Mouse (Mus musculus) left cerebral cortex, postnatal 10 days (tissue): ENCODE measurements around the gene Sapcd1. TPM values are rescaled to one million over a fixed set of nuclear protein-coding genes. Genes with fewer than 3 reads are reported as not detected.
"Not testable (repeated sequence)": the region's sequence is repeated elsewhere in the genome, so short reads cannot be mapped to it uniquely, and the experiment has no call there.

Experiments used
- DNase-seq, 2 experiments: peaks; one replicate each; pipeline ENCODE4 v3.0.0; 2021 to 2022; ENCODE audit warnings: low spot score in 2 of 2, mixed read lengths in 1 of 2; ENCODE audit errors: extremely low spot score in 1 of 2
- intact Hi-C: fragments of 180-260 bp; cut with DNase I; formaldehyde crosslinking; loops from one replicate; pipeline ENCODE4 v1.15.1; 2025
- total RNA-seq, 2 experiments: library from RNA; stranded (reverse); gene quantifications; 2 replicates each; pipeline ENCODE4 v1.2.3; 2021

The Sapcd1 gene
- total RNA-seq, 2 experiments from 2014 or later = 0.83 to 1.0 TPM

GRCm38 (mm10) chr17:34999871-35000716 is 27.7 kb downstream of the Sapcd1 start:
- intact Hi-C loops = not testable (repeated sequence)

GRCm38 (mm10) chr17:34998526-34999430 is 29.0 kb downstream of the Sapcd1 start:
- intact Hi-C loops = no loop called here
- peak in 1 of 2 experiments; percentile 14 for DNase-seq

More at GRCm38 (mm10) chr17:34999871-35000716, 27.7 kb downstream of the Sapcd1 start:
- DNase-seq = peak in 1 of 2 experiments; percentile 18

GRCm38 (mm10) chr17:34997142-34997483 is 30.7 kb downstream of the Sapcd1 start:
- intact Hi-C loops = no loop called here
- DNase-seq = no peak

- DNase-seq = no peak
- intact Hi-C loops = no loop called here
Observed at GRCm38 (mm10) chr17:34996411-34997141, 31.2 kb downstream of the Sapcd1 start.

GRCm38 (mm10) chr17:34995927-34996326 is 31.9 kb downstream of the Sapcd1 start:
- intact Hi-C loops = not testable (repeated sequence)

GRCm38 (mm10) chr17:34995192-34995591 is 32.6 kb downstream of the Sapcd1 start:
- DNase-seq, intact Hi-C loops: not testable (repeated sequence)

More at GRCm38 (mm10) chr17:34995927-34996326, 31.9 kb downstream of the Sapcd1 start:
- not testable (repeated sequence) for DNase-seq

GRCm38 (mm10) chr17:34994751-34995150 is 33.1 kb downstream of the Sapcd1 start:
- DNase-seq = no peak
- intact Hi-C loops = no loop called here

- DNase-seq = no peak
Observed at GRCm38 (mm10) chr17:34984218-34984617, 43.6 kb downstream of the Sapcd1 start.

GRCm38 (mm10) chr17:34982328-34982727 is 45.5 kb downstream of the Sapcd1 start:
- intact Hi-C loops = no loop called here
- no peak for DNase-seq

More at GRCm38 (mm10) chr17:34984218-34984617, 43.6 kb downstream of the Sapcd1 start:
- intact Hi-C loops = no loop called here

GRCm38 (mm10) chr17:34981690-34982180 is 46.1 kb downstream of the Sapcd1 start, which contains the start of gene Lsm2:
Lsm2 (plus strand) TSS chr17:34981862.
- intact Hi-C loops = no loop called here
- DNase-seq = peak; percentile 88 to 94

GRCm38 (mm10) chr17:34980655-34981054 is 47.2 kb downstream of the Sapcd1 start:
- DNase-seq = peak in 1 of 2 experiments; percentile 44
- intact Hi-C loops = no loop called here

GRCm38 (mm10) chr17:34979631-34980030 is 48.2 kb downstream of the Sapcd1 start:
- intact Hi-C loops = no loop called here

GRCm38 (mm10) chr17:34978239-34978638 is 49.6 kb downstream of the Sapcd1 start:
- intact Hi-C loops = no loop called here
- no peak for DNase-seq

More at GRCm38 (mm10) chr17:34979631-34980030, 48.2 kb downstream of the Sapcd1 start:
- DNase-seq = no peak

- intact Hi-C loops = no loop called here
- no peak for DNase-seq
Observed at GRCm38 (mm10) chr17:34977000-34977399, 50.8 kb downstream of the Sapcd1 start.

Other genes starting within 250 kb of the Sapcd1 start
- not detected for gene Cyp21a1, start 223.5 kb downstream of the Sapcd1 start, total RNA-seq
- 10 to 100 TPM; 57.4 to 69.4 TPM for gene Stk19, start 191.1 kb downstream of the Sapcd1 start, total RNA-seq
- 10 to 100 TPM; 31.2 to 33.1 TPM for gene Dxo, start 191.0 kb downstream of the Sapcd1 start, total RNA-seq
- gene Skiv2l, start 177.8 kb downstream of the Sapcd1 start, total RNA-seq = 10 to 100 TPM; 66.7 to 78.0 TPM
- gene Nelfe, start 177.6 kb downstream of the Sapcd1 start, total RNA-seq = 10 to 100 TPM; 28.1 to 28.4 TPM
- gene Cfb, start 165.5 kb downstream of the Sapcd1 start, total RNA-seq = under 1 TPM; 0.51 to 0.62 TPM
- 1 to 10 TPM; 6.3 to 6.8 TPM for gene Zbtb12, start 148.5 kb downstream of the Sapcd1 start, total RNA-seq
- not detected for gene Gm20547, start 146.0 kb downstream of the Sapcd1 start, total RNA-seq
- gene C2, start 129.8 kb downstream of the Sapcd1 start, total RNA-seq = 1 to 10 TPM; 2.1 to 2.9 TPM
- gene Ehmt2, start 129.5 kb downstream of the Sapcd1 start, total RNA-seq = 100 to 1,000 TPM; 174 to 181 TPM
- gene Slc44a4, start 113.5 kb downstream of the Sapcd1 start, total RNA-seq = under 1 TPM; 0.14 to 0.30 TPM
- 10 to 100 TPM; 23.8 to 27.3 TPM for gene Neu1, start 96.8 kb downstream of the Sapcd1 start, total RNA-seq
- 1 to 10 TPM; 1.2 to 2.0 TPM for gene Hspa1b, start 68.8 kb downstream of the Sapcd1 start, total RNA-seq
- gene Gm20481, start 58.1 kb downstream of the Sapcd1 start, total RNA-seq = not detected
- 1 to 10 TPM; 3.0 to 5.4 TPM for gene Hspa1a, start 55.9 kb downstream of the Sapcd1 start, total RNA-seq
- under 1 TPM in 1 of 2 experiments, not detected in 1; 0.20 TPM for gene Hspa1l, start 55.3 kb downstream of the Sapcd1 start, total RNA-seq
- 10 to 100 TPM; 25.4 to 27.2 TPM for gene Lsm2, start 46.2 kb downstream of the Sapcd1 start, total RNA-seq
- gene Vars, start 27.0 kb downstream of the Sapcd1 start, total RNA-seq = 10 to 100 TPM; 55.1 to 56.7 TPM
- under 1 TPM; 0.18 to 0.19 TPM for gene Vwa7, start 11.4 kb downstream of the Sapcd1 start, total RNA-seq
- gene Msh5, start 18.7 kb upstream of the Sapcd1 start, total RNA-seq = under 1 TPM; 0.81 to 0.97 TPM
- gene Clic1, start 21.9 kb upstream of the Sapcd1 start, total RNA-seq = 10 to 100 TPM; 14.3 to 15.8 TPM
- gene Ddah2, start 31.0 kb upstream of the Sapcd1 start, total RNA-seq = 10 to 100 TPM; 26.3 to 31.1 TPM
- gene Ly6g6c, start 37.4 kb upstream of the Sapcd1 start, total RNA-seq = not detected
- gene Mpig6b, start 38.2 kb upstream of the Sapcd1 start, total RNA-seq = not detected
- gene Ly6g6e, start 48.9 kb upstream of the Sapcd1 start, total RNA-seq = 1 to 10 TPM; 1.6 to 2.3 TPM
- gene Ly6g6d, start 50.0 kb upstream of the Sapcd1 start, total RNA-seq = 1 to 10 TPM in 1 of 2 experiments, not detected in 1; 1.1 TPM
- not detected for gene Ly6g6f, start 57.6 kb upstream of the Sapcd1 start, total RNA-seq
- gene Abhd16a, start 61.2 kb upstream of the Sapcd1 start, total RNA-seq = 10 to 100 TPM; 84.4 to 91.5 TPM
- not detected for gene Ly6g5c, start 80.3 kb upstream of the Sapcd1 start, total RNA-seq
- gene Ly6g5b, start 87.4 kb upstream of the Sapcd1 start, total RNA-seq = under 1 TPM; 0.58 to 0.81 TPM
- gene Gpank1, start 93.4 kb upstream of the Sapcd1 start, total RNA-seq = 10 to 100 TPM; 13.2 to 17.7 TPM
- gene Csnk2b, start 94.0 kb upstream of the Sapcd1 start, total RNA-seq = 100 to 1,000 TPM; 196 to 210 TPM
- gene D17H6S53E, start 98.4 kb upstream of the Sapcd1 start, total RNA-seq = 10 to 100 TPM; 23.8 to 24.6 TPM
- gene Apom, start 104.0 kb upstream of the Sapcd1 start, total RNA-seq = under 1 TPM in 1 of 2 experiments, not detected in 1; 0.34 TPM
- gene Bag6, start 107.2 kb upstream of the Sapcd1 start, total RNA-seq = 100 to 1,000 TPM; 297 to 299 TPM
- 100 to 1,000 TPM; 261 to 270 TPM for gene Prrc2a, start 136.9 kb upstream of the Sapcd1 start, total RNA-seq
- 10 to 100 TPM in 1 of 2 experiments, 1 to 10 TPM in 1; 8.0 to 12.5 TPM for gene Aif1, start 148.1 kb upstream of the Sapcd1 start, total RNA-seq
- 10 to 100 TPM; 13.7 to 14.9 TPM for gene Lst1, start 160.4 kb upstream of the Sapcd1 start, total RNA-seq
- gene Ltb, start 166.4 kb upstream of the Sapcd1 start, total RNA-seq = 1 to 10 TPM in 1 of 2 experiments, under 1 TPM in 1; 0.77 to 1.4 TPM
- under 1 TPM in 1 of 2 experiments, not detected in 1; 0.19 TPM for gene Tnf, start 174.0 kb upstream of the Sapcd1 start, total RNA-seq
- 1 to 10 TPM in 1 of 2 experiments, under 1 TPM in 1; 0.51 to 1.1 TPM for gene Lta, start 177.3 kb upstream of the Sapcd1 start, total RNA-seq
- gene Gm16181, start 192.8 kb upstream of the Sapcd1 start, total RNA-seq = not detected
- 100 to 1,000 TPM; 329 to 351 TPM for gene Atp6v1g2, start 205.6 kb upstream of the Sapcd1 start, total RNA-seq
- gene Nfkbil1, start 207.8 kb upstream of the Sapcd1 start, total RNA-seq = 10 to 100 TPM; 12.7 to 14.6 TPM
- 100 to 1,000 TPM; 255 to 261 TPM for gene Ddx39b, start 213.7 kb upstream of the Sapcd1 start, total RNA-seq
- 10 to 100 TPM; 18.2 to 21.5 TPM for gene H2-D1, start 234.7 kb upstream of the Sapcd1 start, total RNA-seq